Mouse (Mus musculus) macrophage (primary cell): ENCODE data around the gene Igf2bp3. TPM values are rescaled to one million over a fixed set of nuclear protein-coding genes. Genes with fewer than 3 reads are reported as not detected.

Experiments
- H3K27ac ChIP-seq: fragments of 350-480 bp; formaldehyde crosslinking; 2 replicates; pipeline ENCODE4 v1.9.0; 2021
- H3K36me3 ChIP-seq: fragments of 350-480 bp; formaldehyde crosslinking; 2 replicates; pipeline ENCODE4 v1.9.0; 2021; ENCODE audit errors: inconsistent target
- H3K4me3 ChIP-seq: fragments of 350-480 bp; formaldehyde crosslinking; 2 replicates; pipeline ENCODE4 v1.9.0; 2021; ENCODE audit errors: inconsistent target
- H3K79me2 ChIP-seq: fragments of 350-480 bp; formaldehyde crosslinking; 2 replicates; pipeline ENCODE4 v1.9.0; 2021; ENCODE audit errors: inconsistent target
- WGBS: methylation state at CpG from one replicate; pipeline ENCODE4 v1.1.7; 2026; ENCODE audit warnings: inconsistent platforms; ENCODE audit not compliant: missing documents; 5-methylcytosine and 5-hydroxymethylcytosine counted together
- polyA plus RNA-seq: library from polyadenylated mRNA; stranded (reverse); fragments of 250-400 nt; gene quantifications from 3 replicates; pipeline ENCODE4 v1.2.4, GENCODE M21; 2018; ENCODE audit warnings: inconsistent platforms

The Igf2bp3 gene
- polyA plus RNA-seq, 1 experiment from 2014 or later = 3.2 TPM

GRCm38 (mm10) chr6:49068361-49068760 lies 146.4 kb downstream of the Igf2bp3 start:
- H3K27ac ChIP-seq = no peak overlapping the region
- H3K36me3 ChIP-seq = 0 out of 2 replicates have a peak, but pooled peaks cover 3% of the 10 kb centered on the region
- 68% methylated on average over 3 of the region's 4 CpGs for WGBS
- no peaks in the 10 kb centered on the region for H3K79me2 ChIP-seq
- no peak overlapping the region for H3K4me3 ChIP-seq

- Histone ChIP-seq H3K36me3 (peaks cover 72% of the 10 kb centered on the region), H3K27ac (no peak overlapping the region), H3K79me2 (peaks cover 47% of the 10 kb centered on the region; the same call in 1 of the 2 replicates), H3K4me3 (no peak overlapping the region)
- 46% methylated on average over 8 of the region's 8 CpGs for WGBS
Measured at GRCm38 (mm10) chr6:49057053-49058021, 157.4 kb downstream of the Igf2bp3 start.

DNA sequence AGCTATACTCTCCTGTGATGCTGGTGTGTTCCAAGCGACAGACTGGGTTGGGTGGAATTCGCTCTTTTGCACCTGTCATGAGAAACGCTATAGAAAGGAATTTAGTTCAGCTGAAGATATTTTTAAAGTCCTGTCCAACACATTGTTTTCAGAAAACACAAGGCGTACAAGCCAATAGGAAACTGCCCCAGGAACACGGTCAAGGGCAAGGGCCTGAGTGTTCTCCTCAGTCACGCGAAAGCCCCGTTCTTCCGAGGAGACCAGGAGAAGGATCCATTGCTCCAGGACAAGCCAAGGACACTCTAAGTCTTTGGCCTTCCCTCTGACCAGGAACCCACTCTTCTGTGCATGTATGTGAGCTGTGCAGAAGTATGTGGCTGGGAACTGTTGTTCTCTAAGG lies 158.7 kb downstream of the Igf2bp3 start:
- peaks cover 60% of the 10 kb centered on the region for H3K79me2 ChIP-seq
- H3K27ac ChIP-seq = no peak overlapping the region
- WGBS = 97% methylated on average over 9 of the region's 9 CpGs
- H3K4me3 ChIP-seq = no peak overlapping the region
- H3K36me3 ChIP-seq = peaks cover 85% of the 10 kb centered on the region

DNA sequence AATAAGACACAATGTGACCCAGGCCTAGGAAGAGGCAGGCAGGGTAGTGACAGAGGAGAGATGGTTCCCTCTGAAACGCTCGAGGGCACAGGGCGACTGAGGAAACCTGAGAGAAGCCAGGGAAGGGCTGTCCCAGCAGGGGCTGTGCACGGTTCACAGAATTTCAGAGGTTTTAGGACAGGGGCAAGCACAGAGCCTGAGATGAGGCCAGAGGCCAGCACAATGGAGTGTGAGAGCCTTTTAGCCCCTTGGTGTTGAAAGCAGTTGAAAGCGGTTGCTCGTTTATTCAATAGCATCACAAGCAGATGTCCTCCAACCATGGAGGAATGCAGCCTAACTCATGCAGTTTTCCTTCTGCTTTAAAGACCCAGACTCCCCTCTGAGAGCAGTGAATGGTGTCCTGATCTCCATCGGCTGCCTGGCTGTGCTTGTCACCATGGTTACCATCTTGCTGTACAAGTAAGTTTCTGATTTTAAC lies 159.5 kb downstream of the Igf2bp3 start:
- no peak overlapping the region for H3K4me3 ChIP-seq
- H3K27ac ChIP-seq = no peak overlapping the region
- H3K79me2 ChIP-seq = peaks cover 67% of the 10 kb centered on the region
- 84% methylated on average over 7 of the region's 7 CpGs for WGBS
- H3K36me3 ChIP-seq = peaks cover 92% of the 10 kb centered on the region

- peaks cover 95% of the 10 kb centered on the region for H3K79me2 ChIP-seq
- peaks cover 95% of the 10 kb centered on the region for H3K36me3 ChIP-seq
- WGBS = 42% methylated on average over 5 of the region's 5 CpGs
- H3K4me3 ChIP-seq = no peak overlapping the region
- H3K27ac ChIP-seq = no peak overlapping the region
Measured at GRCm38 (mm10) chr6:49052191-49052590, 162.6 kb downstream of the Igf2bp3 start.

DNA sequence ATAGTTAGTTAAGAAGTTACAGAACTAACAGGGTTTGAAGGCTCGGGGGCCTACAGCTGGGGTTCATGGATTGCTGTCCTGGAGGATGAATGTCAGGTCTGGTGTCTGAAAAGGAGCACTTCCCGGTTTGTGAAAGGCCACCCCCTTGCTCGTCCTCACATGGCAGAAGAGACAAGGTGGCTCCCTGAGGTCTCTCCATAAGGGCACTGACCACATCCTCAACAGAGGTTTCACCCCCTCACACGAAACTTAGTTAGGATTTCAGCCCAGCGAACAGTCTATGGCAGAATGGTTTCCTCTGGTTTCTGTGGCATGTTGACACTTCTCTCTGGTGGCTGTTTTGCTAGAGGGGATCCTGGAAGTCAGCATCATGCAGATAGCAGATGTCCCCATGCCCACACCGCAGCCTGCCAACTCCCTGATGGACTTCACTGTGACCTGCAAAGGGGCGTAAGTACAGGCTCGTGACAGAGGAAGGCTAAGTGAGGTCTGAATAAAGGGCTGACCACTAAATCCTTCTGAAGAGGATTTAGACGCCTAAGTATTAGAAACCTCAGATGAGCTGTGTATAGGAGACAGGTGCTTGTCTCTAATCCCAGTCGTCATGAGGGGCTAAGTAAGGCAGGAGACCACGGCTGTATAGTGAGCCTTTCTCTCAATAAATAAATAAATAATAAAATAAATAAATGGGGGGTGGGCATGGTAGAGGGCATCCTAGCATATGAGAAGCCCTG lies 163.9 kb downstream of the Igf2bp3 start:
- Histone ChIP-seq H3K27ac (no peak overlapping the region), H3K79me2 (peaks cover 99% of the 10 kb centered on the region), H3K36me3 (peaks cover 95% of the 10 kb centered on the region), H3K4me3 (no peak overlapping the region)
- 26% methylated on average over 9 of the region's 11 CpGs for WGBS

DNA sequence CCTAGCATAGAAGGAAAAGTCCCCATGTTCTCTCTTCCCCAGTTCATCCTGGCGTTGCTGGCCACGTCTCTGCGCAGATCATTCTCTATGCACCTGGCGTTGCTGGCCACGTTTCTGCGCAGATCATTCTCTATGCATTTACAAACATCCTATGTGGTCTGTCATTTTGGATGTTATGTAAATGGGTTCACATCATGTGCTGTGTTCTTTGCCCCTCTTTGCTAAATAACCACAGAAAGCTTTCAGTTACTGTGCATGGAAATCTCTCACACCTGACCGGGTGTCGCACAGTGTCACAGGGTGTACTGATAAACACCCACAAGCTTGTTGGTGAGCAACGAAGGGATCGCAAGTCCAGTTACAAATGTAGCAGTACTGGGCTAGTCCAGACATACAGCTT lies 166.4 kb downstream of the Igf2bp3 start:
- Histone ChIP-seq H3K36me3 (peaks cover 99% of the 10 kb centered on the region), H3K4me3 (no peak overlapping the region), H3K27ac (no peak overlapping the region), H3K79me2 (peaks cover 100% of the 10 kb centered on the region)
- WGBS = 100% methylated on average over 7 of the region's 10 CpGs

DNA sequence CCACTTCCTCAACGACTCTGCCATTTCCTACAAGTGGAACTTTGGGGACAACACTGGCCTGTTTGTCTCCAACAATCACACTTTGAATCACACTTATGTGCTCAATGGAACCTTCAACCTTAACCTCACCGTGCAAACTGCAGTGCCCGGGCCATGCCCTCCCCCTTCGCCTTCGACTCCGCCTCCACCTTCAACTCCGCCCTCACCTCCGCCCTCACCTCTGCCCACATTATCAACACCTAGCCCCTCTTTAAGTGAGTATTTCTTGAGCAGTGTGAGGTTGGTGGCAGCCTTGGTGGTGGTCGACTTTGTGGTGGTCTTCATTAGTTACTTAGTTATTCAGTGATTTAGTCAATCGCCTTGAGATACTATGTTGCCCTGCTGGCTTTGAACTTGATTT lies 166.9 kb downstream of the Igf2bp3 start:
- peaks cover 99% of the 10 kb centered on the region for H3K36me3 ChIP-seq
- H3K27ac ChIP-seq = no peak overlapping the region
- H3K79me2 ChIP-seq = peaks cover 100% of the 10 kb centered on the region
- WGBS = 76% methylated on average over 10 of the region's 10 CpGs
- H3K4me3 ChIP-seq = no peak overlapping the region

DNA sequence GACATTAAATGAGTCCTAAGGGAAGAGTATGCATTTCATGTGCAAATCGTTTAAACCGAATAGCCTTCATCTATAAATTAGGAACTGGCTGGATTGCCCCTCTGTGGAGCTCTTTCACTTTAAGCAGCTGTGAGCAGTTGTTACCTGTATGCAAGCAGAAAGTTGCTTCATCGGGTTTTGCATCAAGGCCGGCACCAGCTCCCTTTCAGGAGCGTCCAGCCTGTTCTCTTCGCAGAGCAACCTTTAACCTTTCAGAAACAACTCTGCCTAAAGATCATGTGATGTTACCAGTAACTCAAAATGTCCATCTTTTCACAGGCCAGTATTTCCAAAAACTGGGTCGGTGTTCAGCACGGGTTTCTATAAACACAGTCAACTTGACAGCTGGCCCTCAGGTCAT lies 167.8 kb downstream of the Igf2bp3 start:
- Histone ChIP-seq H3K79me2 (peaks cover 100% of the 10 kb centered on the region), H3K27ac (no peak overlapping the region), H3K36me3 (peaks cover 99% of the 10 kb centered on the region), H3K4me3 (no peak overlapping the region)
- 82% methylated on average over 8 of the region's 8 CpGs for WGBS

- no peak overlapping the region for H3K27ac ChIP-seq
- 79% methylated on average over 6 of the region's 6 CpGs for WGBS
- H3K36me3 ChIP-seq = peaks cover 98% of the 10 kb centered on the region
- H3K79me2 ChIP-seq = peaks cover 100% of the 10 kb centered on the region
- no peak overlapping the region for H3K4me3 ChIP-seq
Measured at GRCm38 (mm10) chr6:49046502-49046901, 168.3 kb downstream of the Igf2bp3 start.

DNA sequence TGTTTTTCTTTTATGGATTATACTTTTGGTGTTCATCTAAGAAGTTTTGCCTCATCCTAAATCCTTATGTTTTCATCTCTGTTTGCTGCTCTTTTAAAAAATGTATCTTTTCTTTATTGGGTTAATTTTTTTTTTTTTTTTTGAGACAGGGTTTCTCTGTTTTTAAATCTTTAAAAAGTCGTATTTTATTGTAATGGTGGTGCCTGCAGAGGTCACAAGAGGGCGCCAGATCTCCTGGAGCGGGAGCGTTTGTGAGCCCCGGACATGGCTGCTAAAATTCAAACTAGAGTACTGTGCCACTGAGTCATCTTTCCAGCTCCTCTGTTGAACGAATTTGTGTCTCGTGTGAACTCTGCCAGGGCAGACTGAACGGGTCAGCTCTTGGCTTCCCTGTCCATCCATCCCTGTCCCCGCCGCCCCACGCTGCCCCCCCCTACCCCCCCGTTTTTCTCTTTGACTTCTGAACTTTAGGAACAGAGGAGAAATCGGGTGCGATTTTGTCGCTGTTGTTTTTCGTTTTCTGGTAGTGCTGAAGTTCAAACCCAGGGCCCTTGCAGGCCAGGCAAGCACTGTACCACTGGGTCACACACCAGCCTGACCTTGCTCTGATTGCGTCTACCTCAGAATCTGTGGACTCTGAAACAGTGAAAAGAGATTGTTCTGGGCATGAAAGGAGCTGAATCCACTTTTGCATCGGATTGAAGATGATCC lies 175.1 kb downstream of the Igf2bp3 start:
- peaks cover 87% of the 10 kb centered on the region for H3K79me2 ChIP-seq
- peak overlapping the region; percentile 81 for H3K4me3 ChIP-seq
- H3K36me3 ChIP-seq = peaks cover 29% of the 10 kb centered on the region; the same call in 1 of the 2 replicates
- H3K27ac ChIP-seq = peak overlapping the region; percentile 99
- WGBS = 17% methylated on average over 14 of the region's 18 CpGs

GRCm38 (mm10) chr6:49037268-49037662 lies 177.5 kb downstream of the Igf2bp3 start:
- Histone ChIP-seq H3K36me3 (peaks cover 7% of the 10 kb centered on the region; the same call in 1 of the 2 replicates), H3K4me3 (peak overlapping the region; percentile 81), H3K79me2 (peaks cover 85% of the 10 kb centered on the region), H3K27ac (peak overlapping the region; percentile 99)
- 59% methylated on average over 12 of the region's 12 CpGs for WGBS

GRCm38 (mm10) chr6:49036275-49037267 lies 178.2 kb downstream of the Igf2bp3 start, which contains the start of gene Gpnmb:
Gene Gpnmb, plus strand, starts transcription at chr6:49036546.
- 20% methylated on average over 28 of the region's 28 CpGs for WGBS
- peak within 1 kb of the TSS; percentile 99 for H3K27ac ChIP-seq

More at GRCm38 (mm10) chr6:49036275-49037267, 178.2 kb downstream of the Igf2bp3 start, which contains the start of gene Gpnmb:
- H3K4me3 ChIP-seq = peak within 1 kb of the TSS; percentile 81
- H3K36me3 ChIP-seq = no peaks in the 10 kb centered on the region
- peaks cover 85% of the 10 kb centered on the region for H3K79me2 ChIP-seq
